Mouse (Mus musculus) Patski (cell line): Measurements from ENCODE around the gene Gm20388. TPM values are rescaled to one million over a fixed set of nuclear protein-coding genes. Genes with fewer than 3 reads are reported as not detected.

Experiments used
- ATAC-seq: fragments of 100-300 bp; one replicate; pipeline ENCODE4 v1.8.0; 2021
- CTCF ChIA-PET: fragments of 350-600 bp; sonication (Branson Sonifier 250); formaldehyde crosslinking; loops from one replicate; lab custom pipeline; 2022; ENCODE audit warnings: inconsistent platforms; lab: Charles Lee
- POLR2A ChIA-PET: fragments of 350-600 bp; sonication (Branson Sonifier 250); formaldehyde crosslinking; loops from one replicate; lab custom pipeline; 2022; ENCODE audit warnings: antibody characterized with exemption, inconsistent platforms; lab: Charles Lee
- DNase-seq: peaks from one replicate; pipeline ENCODE4 v3.0.0-alpha.2; 2011; ENCODE audit warnings: low read depth, low spot score
- H3K27me3 ChIP-seq: fragments of 371-371 bp; one replicate; pipeline ENCODE4 v1.5.1; 2021
- CTCF ChIP-seq: fragments of 100-300 bp; IDR thresholded peaks from one replicate; pipeline ENCODE4 v1.5.1; 2021
- in situ Hi-C: fragments of 300-500 bp; cut with MboI; formaldehyde crosslinking; loops from 3 replicates; pipeline ENCODE4 v1.11.1; 2018; ENCODE audit warnings: low pct_unique_long_range_greater_than_20kb, mixed read lengths
- polyA plus RNA-seq: library from polyadenylated mRNA; unstranded; gene quantifications from one replicate; pipeline ENCODE4 v1.2.3, GENCODE M21; 2021

Gm20388 gene
- polyA plus RNA-seq, 1 experiment from 2014 or later, result 86.7 TPM

DNA sequence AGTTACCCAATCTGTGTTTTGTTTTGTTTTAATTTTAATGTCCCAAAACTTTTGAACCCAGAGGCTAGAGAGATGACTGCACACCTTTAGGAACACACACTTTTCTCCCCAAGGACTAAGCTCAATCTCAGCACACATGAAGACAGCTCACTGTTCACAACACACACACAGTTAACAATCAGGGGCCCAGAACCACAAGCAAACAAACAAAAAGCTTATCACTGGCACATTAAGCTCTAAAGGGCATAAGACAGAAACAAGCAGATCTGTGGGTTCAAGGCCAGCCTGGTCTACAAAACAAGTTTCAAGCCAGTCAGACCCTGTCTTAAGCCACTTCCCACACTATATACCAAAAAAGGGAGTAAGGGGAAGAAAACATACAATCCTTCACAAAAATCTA, 3122.8 kb downstream of the Gm20388 start:
- CTCF ChIA-PET, result no interaction called here
- POLR2A ChIA-PET, result no interaction called here
- H3K27me3 ChIP-seq, result no peaks in the 10 kb centered on the region
- DNase-seq (no peak), ATAC-seq (no peak)
- no peak for TF ChIP-seq CTCF
- in situ Hi-C loops, result no loop called here

DNA sequence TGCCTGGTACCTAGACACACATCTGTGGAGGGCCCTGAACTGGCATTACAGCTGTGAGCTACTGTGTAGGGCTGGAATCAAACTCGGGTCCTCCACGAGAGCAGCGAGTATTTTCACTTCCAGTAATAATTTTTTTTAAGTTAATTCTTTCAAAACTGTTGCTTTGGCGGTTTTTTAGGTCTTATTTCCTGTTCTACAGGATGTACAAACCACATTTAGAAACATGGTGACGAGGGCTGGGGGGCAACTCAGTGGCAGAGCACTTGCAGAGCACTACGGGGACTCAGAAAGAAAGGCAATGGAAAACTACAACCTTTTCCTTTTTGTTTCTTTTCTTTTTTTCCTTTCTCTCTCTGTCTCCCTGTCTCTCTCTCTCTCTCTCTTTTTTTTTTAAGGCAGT, 3123.5 kb downstream of the Gm20388 start:
- no peaks in the 10 kb centered on the region for H3K27me3 ChIP-seq
- CTCF ChIA-PET, result no interaction called here
- in situ Hi-C loops, result no loop called here
- ATAC-seq (no peak), DNase-seq (no peak)
- no peak for TF ChIP-seq CTCF
- POLR2A ChIA-PET, result no interaction called here

DNA sequence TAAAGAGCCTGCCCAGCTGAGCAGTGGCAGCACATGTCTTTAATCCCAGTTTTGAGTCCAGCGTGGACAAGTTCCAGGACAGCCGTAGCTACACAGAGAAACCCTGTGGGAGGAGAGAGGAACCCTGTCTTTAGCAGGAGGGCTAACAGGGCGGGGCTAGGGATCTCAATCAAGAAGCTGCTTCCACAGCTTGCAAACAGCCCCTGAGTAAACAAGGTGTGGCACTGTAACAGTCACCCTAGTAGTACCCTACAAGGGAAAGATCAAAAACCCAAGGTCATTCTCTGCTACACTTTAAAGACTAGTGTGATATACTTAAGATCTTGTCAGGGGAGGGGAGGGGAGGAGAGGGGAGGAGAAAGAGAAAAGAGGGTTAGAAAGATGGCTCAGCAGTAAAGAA, 3126.3 kb downstream of the Gm20388 start:
- no peak for TF ChIP-seq CTCF
- ChIA-PET CTCF (interaction anchor here (0.9 kb wide), 1 partner anchor 11 kb away, joined by 3 read pairs; no protein-coding TSS in a partner anchor), POLR2A (interaction anchor here (0.7 kb wide), 1 partner anchor 34 kb away, joined by 3 read pairs; no protein-coding TSS in a partner anchor)
- DNase-seq (no peak), ATAC-seq (no peak)
- H3K27me3 ChIP-seq, result no peaks in the 10 kb centered on the region
- in situ Hi-C loops, result no loop called here

DNA sequence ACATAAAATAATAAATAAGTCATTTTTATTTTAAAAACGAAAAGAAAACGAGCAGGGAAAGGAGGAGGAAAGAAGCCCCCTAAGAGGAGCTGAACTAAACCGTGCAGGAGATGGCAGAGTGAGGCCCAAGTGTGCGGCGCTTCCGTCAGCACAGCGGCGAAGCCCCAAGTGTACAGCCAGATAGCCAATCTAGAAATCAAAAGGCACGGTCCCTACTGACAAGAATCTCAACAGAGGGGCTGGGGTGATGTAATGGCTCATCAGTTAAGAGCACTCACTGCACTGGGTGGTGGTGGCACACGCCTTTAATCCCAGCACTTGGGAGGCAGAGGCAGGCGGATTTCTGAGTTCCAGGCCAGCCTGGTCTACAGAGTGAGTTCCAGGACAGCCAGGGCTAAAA, 3126.8 kb downstream of the Gm20388 start:
- in situ Hi-C loops, result no loop called here
- POLR2A ChIA-PET, result interaction anchor here (0.7 kb wide), 1 partner anchor 35 kb away, joined by 3 read pairs; no protein-coding TSS in a partner anchor
- no peaks in the 10 kb centered on the region for H3K27me3 ChIP-seq
- CTCF ChIA-PET, result interaction anchor here (0.9 kb wide), 1 partner anchor 11 kb away, joined by 3 read pairs; no protein-coding TSS in a partner anchor
- no peak for ATAC-seq
- TF ChIP-seq CTCF, result no peak
- no peak for DNase-seq

DNA sequence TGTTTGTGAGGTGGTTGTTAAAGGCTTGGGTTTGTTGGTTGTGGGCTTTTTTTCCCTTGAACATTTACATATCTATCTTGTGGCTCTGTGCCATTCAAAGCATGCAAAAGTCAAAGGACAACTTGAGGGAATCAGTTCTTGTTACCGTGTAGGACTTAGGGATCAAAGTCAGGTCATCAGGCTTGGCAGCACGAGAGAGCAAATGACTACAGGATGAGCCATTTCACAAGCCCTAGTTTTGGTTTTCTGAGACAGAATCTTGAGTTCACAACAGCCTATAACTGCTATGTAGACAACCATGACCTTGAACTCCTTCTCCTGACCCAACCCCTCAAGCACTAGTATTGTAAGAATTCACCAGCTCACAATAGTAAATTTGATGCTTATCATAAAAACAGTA, 3127.7 kb downstream of the Gm20388 start:
- POLR2A ChIA-PET, result no interaction called here
- ATAC-seq (no peak), DNase-seq (no peak)
- no peak for TF ChIP-seq CTCF
- H3K27me3 ChIP-seq, result no peaks in the 10 kb centered on the region
- in situ Hi-C loops, result no loop called here
- CTCF ChIA-PET, result interaction anchor here (0.8 kb wide), 1 partner anchor 59 kb away, joined by 3 read pairs; no protein-coding TSS in a partner anchor

DNA sequence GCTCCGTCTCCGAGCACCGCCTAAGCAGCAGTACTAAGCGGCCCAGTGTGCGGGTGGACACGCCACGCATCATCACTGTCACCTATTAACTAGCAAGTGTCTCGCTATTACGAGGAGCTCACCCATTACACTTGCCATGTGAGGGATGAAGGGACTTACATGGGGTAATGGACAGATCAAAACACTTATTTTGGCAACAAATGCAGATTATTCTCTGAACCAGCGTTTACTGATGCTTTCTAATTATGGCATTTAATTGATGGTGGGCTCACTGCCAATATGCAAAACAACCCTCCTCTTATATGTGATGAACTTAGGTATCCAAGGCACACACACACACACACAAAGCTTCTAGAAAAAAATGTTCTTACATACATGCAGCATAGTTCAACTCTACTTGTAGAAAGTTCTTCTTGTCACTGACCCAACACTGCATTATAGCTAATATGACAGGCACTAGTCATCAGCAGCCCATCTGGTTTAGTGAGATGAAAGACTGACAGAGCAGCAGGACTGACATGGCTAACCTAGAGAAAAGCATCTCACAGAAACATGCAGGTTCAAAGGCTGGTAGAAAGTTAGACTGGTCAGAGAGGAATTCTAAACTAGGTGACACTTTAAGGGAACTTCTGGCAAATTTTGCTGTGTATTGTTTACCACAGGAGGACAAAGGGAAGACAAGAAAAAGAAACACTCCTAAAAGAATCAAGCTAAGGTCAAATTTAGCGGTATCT, 3128.9 kb downstream of the Gm20388 start:
- in situ Hi-C loops, result no loop called here
- H3K27me3 ChIP-seq, result no peaks in the 10 kb centered on the region
- no peak for DNase-seq
- ATAC-seq, result no peak
- TF ChIP-seq CTCF, result no peak
- ChIA-PET CTCF (interaction anchor here (0.8 to 1.5 kb wide), 4 partner anchors 11 to 205 kb away, joined by 3 read pairs; no protein-coding TSS in a partner anchor), POLR2A (interaction anchor here (0.9 to 2.4 kb wide), 4 partner anchors 8 to 133 kb away, joined by 3 to 9 read pairs (median 4); no protein-coding TSS in a partner anchor)

DNA sequence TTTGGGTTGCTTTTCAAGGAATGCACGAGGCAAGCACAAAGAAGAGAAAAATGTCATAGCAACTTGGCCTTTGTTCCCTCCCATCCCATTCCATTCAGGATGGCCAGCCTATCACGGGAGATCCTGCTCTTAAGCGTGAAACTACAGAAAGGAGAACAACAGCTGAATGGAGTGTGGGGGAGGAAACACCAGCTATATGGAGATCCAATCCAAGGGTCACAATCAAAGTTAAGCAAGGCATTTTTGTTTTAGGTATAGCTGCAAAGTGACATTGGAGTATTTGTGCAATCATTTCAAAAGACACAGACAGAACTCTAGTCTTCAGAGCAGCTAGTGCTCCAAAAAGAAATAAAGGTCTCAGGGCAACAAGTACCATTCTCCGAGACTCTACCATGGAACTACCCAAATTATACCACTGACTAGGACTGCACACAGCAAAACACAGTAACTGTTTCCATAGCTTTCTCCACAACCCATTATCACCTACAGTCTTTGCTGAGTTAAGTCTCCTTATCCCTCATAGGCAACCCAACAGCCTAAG, 3129.5 kb downstream of the Gm20388 start:
- POLR2A ChIA-PET, result interaction anchor here (0.6 to 2.4 kb wide), 5 partner anchors 9 to 133 kb away, joined by 3 to 9 read pairs (median 3); no protein-coding TSS in a partner anchor
- DNase-seq, result no peak
- CTCF ChIA-PET, result interaction anchor here (1.1 to 1.5 kb wide), 3 partner anchors 11 to 206 kb away, joined by 3 read pairs; no protein-coding TSS in a partner anchor
- no peak for ATAC-seq
- TF ChIP-seq CTCF, result no peak
- in situ Hi-C loops, result no loop called here
- H3K27me3 ChIP-seq, result no peaks in the 10 kb centered on the region

DNA sequence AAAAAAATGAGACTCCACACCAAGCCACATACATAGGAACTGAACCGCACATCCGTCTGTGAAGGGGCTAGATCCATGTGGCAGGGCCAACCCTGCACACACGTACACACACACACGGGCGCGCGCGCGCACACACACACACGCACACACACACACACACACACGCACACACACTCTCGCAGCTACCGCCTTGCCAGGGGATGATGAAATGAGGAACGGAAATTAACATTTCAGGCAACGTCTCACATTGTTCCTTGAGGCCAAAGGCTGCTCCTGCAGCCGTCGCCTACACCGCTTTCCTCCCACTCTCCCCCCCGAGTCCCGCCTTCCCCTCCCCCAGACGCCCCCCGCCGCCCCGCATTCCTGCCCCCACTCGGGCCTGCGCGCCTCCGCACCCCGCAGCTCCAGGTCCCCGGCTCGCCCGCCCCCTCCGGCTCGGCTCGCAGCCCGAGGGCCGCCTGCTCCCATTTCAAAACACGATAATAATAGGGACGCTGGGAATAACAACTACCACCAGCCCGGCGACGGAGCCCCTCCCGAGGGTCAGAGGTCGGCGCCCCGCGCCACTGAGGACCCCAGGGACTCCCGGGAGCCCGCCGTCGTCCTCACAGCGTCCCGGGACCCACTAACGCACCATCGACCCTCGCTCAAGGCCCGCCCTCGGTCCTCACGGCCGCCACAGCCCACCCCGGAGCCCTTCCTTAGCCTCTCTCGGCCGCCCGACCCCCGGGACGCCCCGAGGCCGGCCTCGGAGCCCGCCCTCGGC, 3130.6 kb downstream of the Gm20388 start:
- DNase-seq (no peak), ATAC-seq (no peak)
- CTCF ChIA-PET, result interaction anchor here (1.1 to 1.5 kb wide), 3 partner anchors 12 to 207 kb away, joined by 3 read pairs; no protein-coding TSS in a partner anchor
- POLR2A ChIA-PET, result interaction anchor here (0.6 to 2.4 kb wide), 3 partner anchors 10 to 134 kb away, joined by 3 to 9 read pairs (median 6); no protein-coding TSS in a partner anchor
- TF ChIP-seq CTCF, result no peak
- in situ Hi-C loops, result no loop called here
- no peaks in the 10 kb centered on the region for H3K27me3 ChIP-seq

DNA sequence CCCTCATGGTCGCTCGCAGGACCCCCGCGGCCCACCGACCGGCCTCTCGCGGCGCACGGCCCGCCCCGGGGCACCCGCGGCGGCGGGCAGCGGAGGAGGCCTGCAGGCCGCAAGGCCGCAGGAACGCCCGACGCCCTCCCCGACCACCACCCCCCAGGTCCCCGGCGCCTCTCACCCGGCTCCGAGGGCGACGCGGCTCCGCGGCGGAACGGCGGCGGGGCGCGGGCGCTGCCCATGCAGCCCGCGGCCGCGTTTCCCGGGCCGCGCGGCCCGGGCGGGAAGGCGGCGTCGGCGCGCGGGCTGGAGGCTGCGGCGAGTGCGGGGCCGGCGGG, 3131.1 kb downstream of the Gm20388 start:
- no peaks in the 10 kb centered on the region for H3K27me3 ChIP-seq
- ATAC-seq, result peak; percentile 17
- CTCF ChIA-PET, result interaction anchor here (1.5 kb wide), 1 partner anchor 21 kb away, joined by 4 read pairs; no protein-coding TSS in a partner anchor
- no peak for TF ChIP-seq CTCF
- POLR2A ChIA-PET, result interaction anchor here (2.4 kb wide), 1 partner anchor 135 kb away, joined by 9 read pairs; no protein-coding TSS in a partner anchor
- no peak for DNase-seq
- in situ Hi-C loops, result no loop called here
